Mouse (Mus musculus): ENCODE data around the gene Gm8797. TPM values are rescaled to one million over a fixed set of nuclear protein-coding genes. Genes with fewer than 3 reads are reported as not detected.
"Not testable (repeated sequence)": the region's sequence is repeated elsewhere in the genome, so short reads cannot be mapped to it uniquely, and the experiment has no call there.

Gene Gm8797
- 10 to 100 TPM; 14.4 to 19.4 TPM for total RNA-seq (2021)
- long read RNA-seq, experiment 1, transcript Gm8797-201 (1 exons, 490 nt) = major isoform, 8 of 8 reads
- long read RNA-seq, experiment 1, partial matches to known transcripts = 0 of 8 reads
- long read RNA-seq, experiment 1, other reads (novel, unspliced or antisense) = 0 of 8 reads
- long read RNA-seq, experiment 2, transcript Gm8797-201 (1 exons, 490 nt) = major isoform, 10 of 10 reads
- long read RNA-seq, experiment 2, partial matches to known transcripts = 0 of 10 reads
- long read RNA-seq, experiment 2, other reads (novel, unspliced or antisense) = 0 of 10 reads

- not testable (repeated sequence) for DNase-seq (ENCODE audit: low spot score in 2 of 2)
These were observed at the start of gene Gm8797 for GRCm38 (mm10) chr3:5750506-5750905. TSS of gene Gm8797 (plus strand) at chr3:5750806.

DNA sequence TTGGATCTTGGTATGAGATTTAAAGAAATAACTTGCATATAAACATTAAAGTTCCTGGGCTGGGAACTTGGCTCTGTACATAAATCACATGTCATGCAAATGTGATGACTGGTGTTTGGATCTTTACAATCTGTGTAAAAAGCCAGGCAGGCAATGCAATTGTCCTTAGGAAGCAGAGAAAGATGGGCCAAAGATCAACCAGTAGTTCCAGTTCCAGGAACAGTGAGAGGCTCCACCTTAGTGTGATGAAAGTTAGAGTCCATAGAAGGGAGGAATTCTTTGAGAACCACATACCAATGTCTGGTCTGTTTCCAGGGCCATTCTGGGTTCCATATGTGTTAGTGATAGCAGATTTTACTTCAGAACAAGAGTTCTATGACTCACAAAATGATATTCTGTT is 36.1 kb upstream of the Gm8797 start:
- no peak for DNase-seq (ENCODE audit: low spot score in 2 of 2)

- no peak for DNase-seq (ENCODE audit: low spot score in 2 of 2)
These were observed 17.7 kb upstream of the Gm8797 start for GRCm38 (mm10) chr3:5732931-5733330.

GRCm38 (mm10) chr3:5754763-5755478 is 4.3 kb downstream of the Gm8797 start:
- DNase-seq (ENCODE audit: low spot score in 2 of 2) = no peak

DNA sequence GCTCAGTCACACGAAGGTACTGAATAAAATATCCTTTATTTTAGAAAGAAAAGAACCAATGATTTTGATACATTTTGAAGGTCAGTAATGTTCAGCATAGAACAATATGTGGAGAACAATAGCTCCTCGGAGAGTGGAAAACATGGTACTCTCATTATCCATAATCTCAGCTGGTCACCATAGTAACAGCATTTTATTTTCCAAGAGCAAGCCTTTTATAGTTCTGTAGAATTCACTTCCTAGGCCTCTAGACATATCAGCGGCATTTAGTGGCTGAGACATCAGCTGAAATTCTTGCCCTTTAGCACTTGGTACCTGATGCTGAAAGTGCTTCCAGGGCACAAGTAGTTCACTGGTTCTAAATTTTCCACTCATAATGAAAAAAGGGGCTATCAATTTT is 15.7 kb downstream of the Gm8797 start:
- no peak for DNase-seq (ENCODE audit: low spot score in 2 of 2)

DNA sequence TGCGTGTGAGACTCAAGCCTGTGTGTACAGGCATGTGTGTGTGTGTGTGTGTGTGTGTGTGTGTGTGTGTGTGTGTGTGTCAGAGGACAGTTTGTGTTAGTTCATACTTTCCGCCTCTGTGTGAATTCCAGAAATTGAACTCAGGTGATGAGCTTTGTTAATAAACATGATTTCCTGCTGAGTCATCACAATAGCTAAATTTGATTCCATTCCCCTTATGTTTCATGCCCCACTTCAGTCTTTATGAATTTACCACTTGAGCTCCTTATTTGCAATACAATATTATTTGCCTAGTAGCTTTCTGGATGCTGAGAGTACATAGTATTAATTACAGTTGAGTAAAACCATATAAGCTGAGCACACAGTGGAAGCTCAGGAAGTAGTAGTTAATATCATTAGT is 26.3 kb downstream of the Gm8797 start:
- DNase-seq (ENCODE audit: low spot score in 2 of 2) = no peak
